Mouse (Mus musculus) liver, embryonic 15.5 days (tissue): ENCODE results near the gene Kcna3. TPM values are rescaled to one million over a fixed set of nuclear protein-coding genes. Genes with fewer than 3 reads are reported as not detected.

Experiments used
- ATAC-seq: fragments of 200-750 bp; cut with Nextera tagmentation; 2 replicates; pipeline ENCODE4 v1.8.0; 2017; ENCODE audit warnings: moderate number of reproducible peaks, mild to moderate bottlenecking, moderate library complexity; ENCODE audit not compliant: insufficient read depth
- H3K27ac ChIP-seq: fragments of 300-500 bp; sonication (generic); replicated peaks from 2 replicates; pipeline ENCODE4 v1.5.1; 2015; ENCODE audit warnings: mild to moderate bottlenecking, inconsistent platforms
- H3K27me3 ChIP-seq: fragments of 300-500 bp; sonication (generic); 2 replicates; pipeline ENCODE4 v1.6.1; 2015; ENCODE audit warnings: mild to moderate bottlenecking, inconsistent platforms
- H3K36me3 ChIP-seq: fragments of 300-500 bp; sonication (generic); replicated peaks from 2 replicates; pipeline ENCODE4 v1.6.1; 2015; ENCODE audit warnings: moderate library complexity, mild to moderate bottlenecking, inconsistent platforms
- H3K4me1 ChIP-seq: fragments of 300-500 bp; sonication (generic); replicated peaks from 2 replicates; pipeline ENCODE4 v1.6.1; 2015; ENCODE audit warnings: inconsistent platforms
- H3K4me2 ChIP-seq: fragments of 300-500 bp; sonication (generic); 2 replicates; pipeline ENCODE4 v1.6.1; 2015; ENCODE audit warnings: moderate library complexity, mild to moderate bottlenecking, inconsistent platforms
- H3K4me3 ChIP-seq: fragments of 300-500 bp; sonication (generic); replicated peaks from 2 replicates; pipeline ENCODE4 v1.5.1; 2015; ENCODE audit warnings: mild to moderate bottlenecking, inconsistent platforms
- H3K9ac ChIP-seq: fragments of 300-500 bp; sonication (generic); 2 replicates; pipeline ENCODE4 v1.6.1; 2015; ENCODE audit warnings: moderate library complexity, mild to moderate bottlenecking, inconsistent platforms
- H3K9me3 ChIP-seq: fragments of 300-500 bp; sonication (generic); replicated peaks from 2 replicates; pipeline ENCODE4 v1.6.1; 2016; ENCODE audit warnings: inconsistent platforms
- WGBS: fragments of 180-500 bp; shearing (Covaris S2); methylation state at CpG from one replicate; pipeline ENCODE4 v1.1.7; 2015; ENCODE audit warnings: mixed read lengths; ENCODE audit not compliant: insufficient replicate concordance; 5-methylcytosine and 5-hydroxymethylcytosine counted together
- polyA plus RNA-seq: library from polyadenylated mRNA; unstranded; fragments of >200 nt; fragmentation: Nextera tagmentation; extraction: Ambion mirVana; gene quantifications from 2 replicates; pipeline ENCODE4 v1.2.1, GENCODE M21; 2015

Gene Kcna3
- polyA plus RNA-seq, 1 experiment from 2014 or later: 1.1 TPM

GRCm38 (mm10) chr3:107034776-107035175 is 1.2 kb upstream of the Kcna3 start:
- Histone ChIP-seq H3K4me1 (peaks cover 13% of the 10 kb centered on the region; the same call in 1 of the 2 replicates), H3K36me3 (no peaks in the 10 kb centered on the region), H3K4me2 (no peak overlapping the region), H3K9ac (no peak overlapping the region), H3K27ac (no peak overlapping the region), H3K4me3 (no peak overlapping the region), H3K27me3 (peaks cover 50% of the 10 kb centered on the region), H3K9me3 (no peaks in the 10 kb centered on the region)
- WGBS: 12% methylated on average over 2 of the region's 2 CpGs
- no peak for ATAC-seq

DNA sequence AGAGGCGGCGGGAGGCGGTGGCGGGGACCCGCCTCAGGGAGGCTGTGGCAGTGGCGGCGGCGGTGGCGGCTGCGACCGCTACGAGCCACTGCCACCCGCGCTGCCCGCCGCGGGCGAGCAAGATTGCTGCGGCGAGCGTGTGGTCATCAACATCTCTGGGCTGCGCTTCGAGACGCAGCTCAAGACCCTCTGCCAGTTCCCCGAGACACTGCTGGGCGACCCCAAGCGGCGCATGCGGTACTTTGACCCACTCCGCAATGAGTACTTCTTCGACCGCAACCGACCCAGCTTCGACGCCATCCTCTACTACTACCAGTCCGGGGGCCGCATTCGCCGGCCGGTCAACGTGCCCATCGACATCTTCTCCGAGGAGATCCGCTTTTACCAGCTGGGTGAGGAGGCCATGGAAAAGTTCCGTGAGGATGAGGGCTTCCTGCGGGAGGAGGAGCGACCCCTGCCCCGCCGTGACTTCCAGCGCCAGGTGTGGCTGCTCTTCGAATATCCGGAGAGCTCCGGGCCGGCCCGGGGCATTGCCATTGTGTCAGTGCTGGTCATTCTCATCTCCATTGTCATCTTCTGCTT is 580 bp downstream of the Kcna3 start:
- Histone ChIP-seq H3K4me1 (peaks cover 13% of the 10 kb centered on the region; the same call in 1 of the 2 replicates), H3K27ac (no peak overlapping the region), H3K4me3 (peak overlapping the region; percentile 54), H3K4me2 (peak overlapping the region; percentile 77), H3K36me3 (no peaks in the 10 kb centered on the region), H3K9ac (0 out of 2 replicates have a peak overlapping the region, but pooled peaks have one; percentile 4), H3K9me3 (no peaks in the 10 kb centered on the region), H3K27me3 (peaks cover 50% of the 10 kb centered on the region)
- peak; percentile 20; the same call in 1 of the 2 replicates for ATAC-seq
- under 1% methylated on average over 55 of the region's 55 CpGs for WGBS

DNA sequence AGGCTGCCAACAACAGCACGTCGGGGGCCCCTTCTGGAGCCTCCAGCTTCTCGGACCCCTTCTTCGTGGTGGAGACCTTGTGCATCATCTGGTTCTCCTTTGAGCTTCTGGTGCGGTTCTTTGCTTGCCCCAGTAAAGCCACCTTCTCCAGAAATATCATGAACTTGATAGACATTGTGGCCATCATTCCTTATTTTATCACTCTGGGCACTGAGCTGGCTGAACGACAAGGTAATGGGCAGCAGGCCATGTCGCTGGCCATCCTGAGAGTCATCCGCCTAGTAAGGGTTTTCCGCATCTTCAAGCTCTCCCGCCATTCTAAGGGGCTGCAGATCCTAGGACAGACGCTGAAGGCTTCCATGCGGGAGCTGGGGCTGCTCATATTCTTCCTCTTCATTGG is 1.1 kb downstream of the Kcna3 start:
- Histone ChIP-seq H3K4me1 (peaks cover 13% of the 10 kb centered on the region; the same call in 1 of the 2 replicates), H3K27me3 (peaks cover 50% of the 10 kb centered on the region), H3K27ac (no peak overlapping the region), H3K4me3 (peak overlapping the region; percentile 54), H3K36me3 (no peaks in the 10 kb centered on the region), H3K9me3 (no peaks in the 10 kb centered on the region), H3K9ac (no peak overlapping the region), H3K4me2 (peak overlapping the region; percentile 77)
- WGBS: 29% methylated on average over 12 of the region's 12 CpGs
- ATAC-seq: no peak

GRCm38 (mm10) chr3:107037536-107038155 is 1.7 kb downstream of the Kcna3 start:
- 0 out of 2 replicates have a peak overlapping the region, but pooled peaks have one; percentile 4 for H3K27ac ChIP-seq
- H3K4me1 ChIP-seq: peaks cover 13% of the 10 kb centered on the region; the same call in 1 of the 2 replicates
- 25% methylated on average over 16 of the region's 16 CpGs for WGBS
- H3K36me3 ChIP-seq: no peaks in the 10 kb centered on the region
- H3K4me2 ChIP-seq: peak overlapping the region; percentile 77; the same call in 1 of the 2 replicates
- H3K9me3 ChIP-seq: no peaks in the 10 kb centered on the region
- H3K27me3 ChIP-seq: peaks cover 50% of the 10 kb centered on the region
- ATAC-seq: no peak
- H3K9ac ChIP-seq: no peak overlapping the region
- H3K4me3 ChIP-seq: peak overlapping the region; percentile 54

- H3K9me3 ChIP-seq: no peaks in the 10 kb centered on the region
- H3K27me3 ChIP-seq: peaks cover 50% of the 10 kb centered on the region
- H3K4me2 ChIP-seq: peak overlapping the region; percentile 77; the same call in 1 of the 2 replicates
- peaks cover 13% of the 10 kb centered on the region; the same call in 1 of the 2 replicates for H3K4me1 ChIP-seq
- H3K9ac ChIP-seq: no peak overlapping the region
- no peak overlapping the region for H3K4me3 ChIP-seq
- whole genome bisulfite sequencing: 9% methylated on average over 6 of the region's 6 CpGs
- no peak for ATAC-seq
- H3K27ac ChIP-seq: no peak overlapping the region
- no peaks in the 10 kb centered on the region for H3K36me3 ChIP-seq
Measured at GRCm38 (mm10) chr3:107038156-107038536, 2.2 kb downstream of the Kcna3 start.

- Histone ChIP-seq H3K4me3 (no peak overlapping the region), H3K27me3 (peaks cover 50% of the 10 kb centered on the region), H3K4me1 (peaks cover 13% of the 10 kb centered on the region; the same call in 1 of the 2 replicates), H3K9me3 (no peaks in the 10 kb centered on the region), H3K27ac (no peak overlapping the region), H3K9ac (no peak overlapping the region), H3K4me2 (0 out of 2 replicates have a peak overlapping the region, but pooled peaks have one; percentile 15), H3K36me3 (no peaks in the 10 kb centered on the region)
- no peak for ATAC-seq
- WGBS: 18% methylated on average over 10 of the region's 10 CpGs
Measured at GRCm38 (mm10) chr3:107038661-107039223, 2.8 kb downstream of the Kcna3 start.

- Histone ChIP-seq H3K27ac (no peak overlapping the region), H3K4me1 (peaks cover 13% of the 10 kb centered on the region; the same call in 1 of the 2 replicates), H3K4me2 (no peak overlapping the region), H3K36me3 (no peaks in the 10 kb centered on the region), H3K4me3 (no peak overlapping the region), H3K27me3 (peaks cover 48% of the 10 kb centered on the region), H3K9ac (no peak overlapping the region), H3K9me3 (no peaks in the 10 kb centered on the region)
- ATAC-seq: no peak
Measured at GRCm38 (mm10) chr3:107039306-107039705, 3.3 kb downstream of the Kcna3 start.

- H3K4me2 ChIP-seq: no peak overlapping the region
- H3K9ac ChIP-seq: no peak overlapping the region
- no peaks in the 10 kb centered on the region for H3K36me3 ChIP-seq
- H3K27me3 ChIP-seq: peaks cover 37% of the 10 kb centered on the region
- no peak overlapping the region for H3K4me3 ChIP-seq
- H3K4me1 ChIP-seq: peaks cover 11% of the 10 kb centered on the region; the same call in 1 of the 2 replicates
- 56% methylated on average over 3 of the region's 3 CpGs for WGBS
- no peak for ATAC-seq
- H3K27ac ChIP-seq: no peak overlapping the region
- no peaks in the 10 kb centered on the region for H3K9me3 ChIP-seq
Measured at GRCm38 (mm10) chr3:107040408-107040807, 4.4 kb downstream of the Kcna3 start.

GRCm38 (mm10) chr3:107041718-107042117 is 5.7 kb downstream of the Kcna3 start:
- H3K27ac ChIP-seq: no peak overlapping the region
- H3K4me1 ChIP-seq: peaks cover 3% of the 10 kb centered on the region; the same call in 1 of the 2 replicates
- no peak overlapping the region for H3K4me3 ChIP-seq
- H3K9ac ChIP-seq: no peak overlapping the region
- H3K9me3 ChIP-seq: no peaks in the 10 kb centered on the region
- H3K36me3 ChIP-seq: no peaks in the 10 kb centered on the region
- no peak for ATAC-seq
- H3K27me3 ChIP-seq: peaks cover 24% of the 10 kb centered on the region
- H3K4me2 ChIP-seq: no peak overlapping the region
- WGBS: 60% methylated on average over 1 of the region's 1 CpGs

- no peak overlapping the region for H3K4me2 ChIP-seq
- WGBS: 65% methylated on average over 1 of the region's 1 CpGs
Measured at GRCm38 (mm10) chr3:107061468-107061867, 25.5 kb downstream of the Kcna3 start.

GRCm38 (mm10) chr3:107062771-107063170 is 26.8 kb downstream of the Kcna3 start:
- Histone ChIP-seq H3K27ac (no peak overlapping the region), H3K9ac (no peak overlapping the region), H3K9me3 (no peaks in the 10 kb centered on the region), H3K4me1 (no peaks in the 10 kb centered on the region), H3K4me2 (no peak overlapping the region), H3K27me3 (no peaks in the 10 kb centered on the region), H3K4me3 (no peak overlapping the region), H3K36me3 (no peaks in the 10 kb centered on the region)
- ATAC-seq: no peak
- 32% methylated on average over 1 of the region's 1 CpGs for WGBS

More at GRCm38 (mm10) chr3:107061468-107061867, 25.5 kb downstream of the Kcna3 start:
- Histone ChIP-seq H3K27ac (no peak overlapping the region), H3K9me3 (no peaks in the 10 kb centered on the region), H3K9ac (no peak overlapping the region), H3K4me3 (no peak overlapping the region), H3K4me1 (no peaks in the 10 kb centered on the region), H3K27me3 (no peaks in the 10 kb centered on the region), H3K36me3 (no peaks in the 10 kb centered on the region)
- ATAC-seq: no peak
